In genomic region chr6:57742749-57743148, GRCm38 (mm10) we compare ENCODE assay signal across 16 mouse cellular contexts.
"Had no signal": no experiment of that assay in that cellular context is flagged by ENCODE, and none has a peak within 500 bp of the region (broad histone marks: within the 10 kb centered on the region; RNA-seq: fewer than 3 reads in every experiment).

No protein-coding gene starts in this region.

- ATAC-seq: hindbrain, postnatal 0 days; intestine, embryonic 16.5 days had no signal

- H3K27ac ChIP-seq: gastrocnemius, adult 2 months; heart, embryonic 10.5 days; hindbrain, embryonic 13.5 days; hindbrain, embryonic 15.5 days; hindbrain, postnatal 0 days; kidney, embryonic 15.5 days; kidney, postnatal 0 days; limb, embryonic 10.5 days; limb, embryonic 12.5 days had no signal

- H3K4me3 ChIP-seq: gastrocnemius, adult 2 months; heart, embryonic 10.5 days; heart, embryonic 12.5 days; hindbrain, embryonic 13.5 days; hindbrain, embryonic 15.5 days; kidney, embryonic 15.5 days; limb, embryonic 10.5 days; limb, embryonic 12.5 days had no signal

- H3K36me3 ChIP-seq: heart, embryonic 12.5 days had no signal

- H3K27me3 ChIP-seq: heart, embryonic 12.5 days; hindbrain, embryonic 13.5 days; hindbrain, embryonic 15.5 days; kidney, embryonic 15.5 days; limb, embryonic 12.5 days had no signal

- H3K4me2 ChIP-seq: heart, embryonic 12.5 days; hindbrain, embryonic 13.5 days; hindbrain, embryonic 15.5 days; kidney, embryonic 15.5 days; limb, embryonic 12.5 days had no signal

- H3K4me1 ChIP-seq: heart, embryonic 10.5 days; hindbrain, embryonic 13.5 days; hindbrain, embryonic 15.5 days; kidney, embryonic 15.5 days; limb, embryonic 10.5 days; limb, embryonic 12.5 days had no signal

- H3K9ac ChIP-seq: heart, embryonic 12.5 days; hindbrain, embryonic 13.5 days; hindbrain, embryonic 15.5 days; kidney, embryonic 15.5 days; limb, embryonic 12.5 days had no signal

- H3K9me3 ChIP-seq: heart, embryonic 10.5 days; heart, embryonic 12.5 days; hindbrain, embryonic 13.5 days; hindbrain, embryonic 15.5 days; kidney, embryonic 15.5 days; limb, embryonic 10.5 days; limb, embryonic 12.5 days had no signal

- DNase-seq: gastrocnemius, postnatal 10 days; gastrocnemius, postnatal 25 days; kidney, adult 11 months; layer of hippocampus, adult 9-11 months; layer of hippocampus, postnatal 36 days had no signal
